Mouse (Mus musculus): ENCODE measurements around the gene Ect2.

Ect2 gene

GRCm38 (mm10) chr3:27156594-27156949 is 2.9 kb upstream of the Ect2 start:
- no peak for DNase-seq (ENCODE audit: low spot score)

GRCm38 (mm10) chr3:27155856-27156593 is 2.3 kb upstream of the Ect2 start:
- DNase-seq (ENCODE audit: low spot score): no peak

- DNase-seq (ENCODE audit: low spot score): no peak
Observed at GRCm38 (mm10) chr3:27155051-27155855, 1.6 kb upstream of the Ect2 start.

GRCm38 (mm10) chr3:27154280-27154679 is 602 bp upstream of the Ect2 start:
- DNase-seq (ENCODE audit: low spot score): no peak

- DNase-seq (ENCODE audit: low spot score): no peak
Observed at GRCm38 (mm10) chr3:27153191-27153671, 447 bp downstream of the Ect2 start.

GRCm38 (mm10) chr3:27145733-27146132 is 7.9 kb downstream of the Ect2 start:
- DNase-seq (ENCODE audit: low spot score): no peak

GRCm38 (mm10) chr3:27143570-27143969 is 10.1 kb downstream of the Ect2 start:
- no peak for DNase-seq (ENCODE audit: low spot score)

- DNase-seq (ENCODE audit: low spot score): no peak
Observed at GRCm38 (mm10) chr3:27140101-27140500, 13.6 kb downstream of the Ect2 start.

- no peak for DNase-seq (ENCODE audit: low spot score)
Observed at GRCm38 (mm10) chr3:27121864-27122450, 31.7 kb downstream of the Ect2 start.

GRCm38 (mm10) chr3:27120932-27121331 is 32.7 kb downstream of the Ect2 start:
- DNase-seq (ENCODE audit: low spot score): no peak

GRCm38 (mm10) chr3:27118227-27118626 is 35.5 kb downstream of the Ect2 start:
- no peak for DNase-seq (ENCODE audit: low spot score)

- no peak for DNase-seq (ENCODE audit: low spot score)
Observed at GRCm38 (mm10) chr3:27110860-27111259, 42.8 kb downstream of the Ect2 start.

GRCm38 (mm10) chr3:27109109-27109508 is 44.6 kb downstream of the Ect2 start:
- no peak for DNase-seq (ENCODE audit: low spot score)

GRCm38 (mm10) chr3:27107142-27107541 is 46.5 kb downstream of the Ect2 start:
- DNase-seq (ENCODE audit: low spot score): no peak

GRCm38 (mm10) chr3:27102965-27103364 is 50.7 kb downstream of the Ect2 start:
- no peak for DNase-seq (ENCODE audit: low spot score)

- no peak for DNase-seq (ENCODE audit: low spot score)
Observed at GRCm38 (mm10) chr3:27098633-27099032, 55.0 kb downstream of the Ect2 start.

- DNase-seq (ENCODE audit: low spot score): no peak
Observed at GRCm38 (mm10) chr3:27086221-27086620, 67.5 kb downstream of the Ect2 start.

GRCm38 (mm10) chr3:27081229-27082060 is 72.2 kb downstream of the Ect2 start:
- DNase-seq (ENCODE audit: low spot score): no peak

GRCm38 (mm10) chr3:27080061-27080770 is 73.5 kb downstream of the Ect2 start:
- DNase-seq (ENCODE audit: low spot score): no peak

GRCm38 (mm10) chr3:27073884-27074283 is 79.8 kb downstream of the Ect2 start:
- DNase-seq (ENCODE audit: low spot score): no peak

- no peak for DNase-seq (ENCODE audit: low spot score)
Observed at GRCm38 (mm10) chr3:27071706-27072105, 82.0 kb downstream of the Ect2 start.

Measured in urinary bladder, postnatal 10 days (tissue).